Mouse (Mus musculus) intestine, postnatal 0 days (tissue): ENCODE results near the gene BC107364. TPM values are rescaled to one million over a fixed set of nuclear protein-coding genes. Genes with fewer than 3 reads are reported as not detected.

ENCODE experiments used
- ATAC-seq: fragments of 200-750 bp; cut with Nextera tagmentation; 2 replicates; pipeline ENCODE4 v1.8.0; 2017; ENCODE audit warnings: mild to moderate bottlenecking, moderate TSS enrichment, moderate library complexity
- H3K27ac ChIP-seq: fragments of 300-500 bp; sonication (generic); 2 replicates; pipeline ENCODE4 v1.5.1; 2014; ENCODE audit warnings: mild to moderate bottlenecking, low read depth, low read length, moderate library complexity
- H3K27me3 ChIP-seq: fragments of 300-500 bp; sonication (generic); replicated peaks from 2 replicates; pipeline ENCODE4 v1.6.1; 2014; ENCODE audit warnings: low read length, mixed read lengths; ENCODE audit not compliant: control insufficient read depth, insufficient read depth
- H3K36me3 ChIP-seq: fragments of 300-500 bp; sonication (generic); 2 replicates; pipeline ENCODE4 v1.6.1; 2014; ENCODE audit warnings: mild to moderate bottlenecking, moderate library complexity; ENCODE audit not compliant: control insufficient read depth, insufficient read depth
- H3K4me1 ChIP-seq: fragments of 300-500 bp; sonication (generic); replicated peaks from 2 replicates; pipeline ENCODE4 v1.6.1; 2014; ENCODE audit warnings: antibody characterized with exemption, low read length, mixed read lengths; ENCODE audit not compliant: control insufficient read depth, insufficient read depth
- H3K4me2 ChIP-seq: fragments of 300-500 bp; sonication (generic); replicated peaks from 2 replicates; pipeline ENCODE4 v1.6.1; 2014; ENCODE audit warnings: low read depth, mild to moderate bottlenecking, moderate library complexity
- H3K4me3 ChIP-seq: fragments of 300-500 bp; sonication (generic); 2 replicates; pipeline ENCODE4 v1.5.1; 2014; ENCODE audit warnings: low read depth, low read length
- H3K9ac ChIP-seq: fragments of 300-500 bp; sonication (generic); 2 replicates; pipeline ENCODE4 v1.6.1; 2014; ENCODE audit warnings: mild to moderate bottlenecking, low read depth, low read length
- H3K9me3 ChIP-seq: fragments of 300-500 bp; sonication (generic); 2 replicates; pipeline ENCODE4 v1.6.1; 2016; ENCODE audit warnings: mixed run types; ENCODE audit not compliant: control insufficient read depth
- CTCF ChIP-seq: sonication (generic); IDR thresholded peaks from 2 replicates; pipeline ENCODE4 v1.5.1; 2016; ENCODE audit warnings: low read depth, mild to moderate bottlenecking, control low read depth, antibody characterized with exemption, moderate library complexity
- WGBS: fragments of 180-500 bp; shearing (Covaris S2); extraction: QIAGEN DNeasy Blood & Tissue Kit; methylation state at CpG from one replicate; pipeline ENCODE4 v1.1.7; 2014; 5-methylcytosine and 5-hydroxymethylcytosine counted together
- polyA plus RNA-seq: library from polyadenylated mRNA; unstranded; fragments of >200 nt; fragmentation: Nextera tagmentation; extraction: Ambion mirVana; gene quantifications from 2 replicates; pipeline ENCODE4 v1.2.1, GENCODE M21; 2015

The BC107364 gene
- polyA plus RNA-seq, 1 experiment from 2014 or later: 0.56 TPM

DNA sequence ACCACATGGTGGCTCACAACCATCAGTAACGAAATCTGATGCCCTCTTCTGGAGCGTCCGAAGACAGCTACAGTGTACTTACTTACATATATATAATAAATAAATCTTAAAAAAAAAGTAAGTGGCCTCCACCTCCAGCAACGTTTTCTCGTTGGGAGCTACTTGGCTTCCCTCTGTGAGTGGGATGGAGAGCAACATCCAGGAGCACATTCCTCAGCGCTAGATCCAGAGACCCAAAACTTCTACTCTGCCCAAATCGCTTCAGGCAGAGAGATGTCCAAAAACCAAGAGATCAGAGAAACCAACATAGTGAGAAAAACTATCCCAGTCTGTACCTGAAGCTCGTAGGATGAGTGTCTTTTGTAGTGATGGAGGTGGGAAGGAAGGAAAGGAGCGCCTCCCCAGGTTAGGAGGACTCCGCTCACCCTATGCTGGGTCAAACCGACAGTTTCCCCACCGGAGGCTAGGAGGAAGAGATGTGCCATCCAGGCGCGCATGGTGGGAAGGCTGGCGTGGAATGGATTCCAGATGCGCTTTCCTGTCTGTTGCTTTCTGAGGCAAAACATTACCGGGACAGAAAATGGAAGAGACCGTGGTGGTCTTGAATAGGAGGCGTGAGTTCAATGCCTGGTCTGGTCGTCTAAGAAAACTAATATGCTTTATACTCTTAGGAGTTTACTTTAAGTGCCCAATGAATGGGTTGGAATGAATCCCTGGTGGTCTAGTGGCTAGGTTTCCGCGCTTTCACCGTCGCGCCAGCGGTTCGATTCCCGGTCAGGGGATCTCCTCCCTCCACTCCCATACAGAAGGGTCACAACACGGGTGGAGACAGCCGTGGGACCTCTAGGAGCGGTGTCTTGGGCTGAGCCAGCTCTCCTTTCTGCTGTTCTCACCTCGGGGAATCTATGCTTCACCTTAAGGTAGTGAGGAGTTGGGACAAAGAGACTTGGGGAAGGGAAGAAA, 46.3 kb downstream of the BC107364 start:
- H3K9me3 ChIP-seq: no peaks in the 10 kb centered on the region
- no peak overlapping the region for H3K9ac ChIP-seq
- no peak for ATAC-seq
- 56% methylated on average over 32 of the region's 32 CpGs for WGBS
- no peaks in the 10 kb centered on the region for H3K36me3 ChIP-seq
- no peak overlapping the region for H3K4me2 ChIP-seq
- H3K27ac ChIP-seq: no peak overlapping the region
- H3K4me1 ChIP-seq: 0 out of 2 replicates have a peak, but pooled peaks cover 2% of the 10 kb centered on the region
- TF ChIP-seq CTCF: no peak
- H3K27me3 ChIP-seq: peaks cover 71% of the 10 kb centered on the region
- no peak overlapping the region for H3K4me3 ChIP-seq

DNA sequence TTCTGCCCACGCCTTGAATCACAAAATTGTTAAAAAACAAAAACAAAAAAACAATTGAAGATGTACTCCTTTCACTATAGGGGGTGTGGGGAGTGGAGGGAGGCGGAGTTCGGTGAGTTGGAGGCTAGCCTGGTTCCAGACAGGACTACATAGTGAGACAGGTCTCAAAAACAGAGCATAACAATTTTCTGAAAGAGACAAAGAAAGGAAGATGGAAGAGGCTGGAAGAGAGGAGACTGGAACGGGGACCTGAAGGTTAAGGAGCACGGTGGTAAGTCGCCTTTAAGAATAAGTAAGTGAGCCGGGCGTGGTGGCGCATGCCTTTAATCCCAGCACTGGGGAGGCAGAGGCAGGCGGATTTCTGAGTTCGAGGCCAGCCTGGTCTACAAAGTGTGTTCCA, 47.1 kb downstream of the BC107364 start:
- H3K9me3 ChIP-seq: no peaks in the 10 kb centered on the region
- ATAC-seq: no peak
- 0 out of 2 replicates have a peak, but pooled peaks cover 2% of the 10 kb centered on the region for H3K4me1 ChIP-seq
- no peak overlapping the region for H3K4me3 ChIP-seq
- H3K27me3 ChIP-seq: peaks cover 79% of the 10 kb centered on the region
- no peaks in the 10 kb centered on the region for H3K36me3 ChIP-seq
- TF ChIP-seq CTCF: no peak
- H3K4me2 ChIP-seq: no peak overlapping the region
- no peak overlapping the region for H3K27ac ChIP-seq
- no peak overlapping the region for H3K9ac ChIP-seq
- 23% methylated on average over 9 of the region's 11 CpGs for WGBS

DNA sequence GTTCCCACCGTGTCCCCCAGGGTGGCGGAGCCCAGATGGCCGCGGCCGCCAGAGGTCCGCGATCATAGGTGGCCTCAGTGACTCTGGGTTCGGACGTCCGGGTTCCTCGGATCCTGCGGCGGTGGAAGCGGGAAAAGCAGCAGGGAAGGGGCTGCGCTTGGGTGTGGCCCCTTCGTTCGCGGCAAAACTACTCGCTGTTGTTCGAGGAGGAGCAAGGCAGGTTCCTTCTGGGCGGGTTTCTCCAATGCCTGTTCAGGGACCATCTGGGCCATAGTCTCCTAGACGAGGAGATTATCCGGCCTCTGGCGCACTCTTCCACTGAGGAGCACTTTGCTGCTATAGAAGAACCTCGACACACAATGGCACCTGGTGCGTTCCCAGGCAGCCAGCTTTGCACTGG, 47.7 kb downstream of the BC107364 start:
- no peak overlapping the region for H3K9ac ChIP-seq
- no peak overlapping the region for H3K27ac ChIP-seq
- TF ChIP-seq CTCF: no peak
- H3K9me3 ChIP-seq: no peaks in the 10 kb centered on the region
- WGBS: 2% methylated on average over 26 of the region's 26 CpGs
- no peak for ATAC-seq
- peak overlapping the region; percentile 17 for H3K4me3 ChIP-seq
- H3K27me3 ChIP-seq: peaks cover 85% of the 10 kb centered on the region
- 0 out of 2 replicates have a peak overlapping the region, but pooled peaks have one; percentile 17 for H3K4me2 ChIP-seq
- no peaks in the 10 kb centered on the region for H3K4me1 ChIP-seq
- H3K36me3 ChIP-seq: no peaks in the 10 kb centered on the region

DNA sequence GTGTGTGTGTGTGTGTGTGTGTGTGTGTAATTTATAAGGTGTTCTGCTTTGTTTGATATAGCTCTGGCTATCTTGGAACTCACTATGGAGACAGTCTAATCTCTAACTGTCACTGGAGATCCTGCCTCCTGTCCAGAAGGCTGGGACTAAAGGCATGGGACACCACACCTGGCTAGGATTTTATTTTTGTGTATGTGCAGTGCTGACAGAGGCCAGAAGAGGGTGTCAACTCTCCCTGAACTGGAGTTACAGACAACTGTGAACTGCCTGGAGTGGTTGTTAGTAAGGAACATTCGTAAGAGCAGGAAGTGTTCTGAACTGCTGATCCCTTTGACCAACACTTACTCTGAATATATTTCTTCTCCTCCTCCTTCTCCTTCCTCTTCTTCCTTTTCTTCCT, 49.1 kb downstream of the BC107364 start:
- TF ChIP-seq CTCF: peak; percentile 57
- H3K4me1 ChIP-seq: no peaks in the 10 kb centered on the region
- H3K27me3 ChIP-seq: peaks cover 84% of the 10 kb centered on the region
- no peaks in the 10 kb centered on the region for H3K36me3 ChIP-seq
- 10% methylated on average over 1 of the region's 1 CpGs for WGBS
- no peak overlapping the region for H3K27ac ChIP-seq
- H3K4me2 ChIP-seq: no peak overlapping the region
- no peak overlapping the region for H3K9ac ChIP-seq
- no peaks in the 10 kb centered on the region for H3K9me3 ChIP-seq
- H3K4me3 ChIP-seq: no peak overlapping the region
- no peak for ATAC-seq

DNA sequence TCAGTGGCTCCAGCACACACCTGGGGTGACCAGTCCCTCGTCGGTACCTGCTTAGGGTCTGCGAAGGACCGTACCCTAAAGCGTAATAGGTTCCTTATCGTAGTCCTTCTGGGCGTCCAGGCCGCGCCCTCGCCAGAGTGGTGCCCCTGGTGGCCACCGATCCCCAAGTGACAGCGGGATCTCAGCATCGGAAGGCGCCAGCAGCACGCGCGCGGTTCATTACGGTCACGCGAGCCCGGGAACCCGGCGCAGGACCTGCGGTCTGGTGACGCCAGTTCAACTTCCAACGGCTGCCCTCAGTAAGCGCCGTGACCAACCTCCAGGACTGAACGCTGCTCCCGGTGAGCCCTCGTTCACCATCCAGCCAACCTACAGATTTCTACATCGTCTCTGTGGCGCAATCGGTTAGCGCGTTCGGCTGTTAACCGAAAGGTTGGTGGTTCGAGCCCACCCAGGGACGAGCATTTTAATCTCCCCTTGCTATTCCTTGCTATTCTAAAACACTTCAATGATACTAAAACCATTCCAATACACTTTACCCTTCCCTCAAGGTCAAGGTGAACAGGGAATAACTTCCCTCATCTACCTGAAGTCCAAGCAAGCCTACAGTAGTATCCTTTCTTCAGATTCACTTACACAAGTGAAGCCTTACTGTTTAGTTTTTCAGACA, 50.1 kb downstream of the BC107364 start:
- Histone ChIP-seq H3K27ac (no peak overlapping the region), H3K4me2 (peak overlapping the region; percentile 46), H3K4me1 (no peaks in the 10 kb centered on the region), H3K27me3 (peaks cover 88% of the 10 kb centered on the region), H3K4me3 (peak overlapping the region; percentile 17), H3K9ac (no peak overlapping the region), H3K9me3 (no peaks in the 10 kb centered on the region), H3K36me3 (no peaks in the 10 kb centered on the region)
- 1% methylated on average over 41 of the region's 41 CpGs for WGBS
- 0 out of 2 replicates have a peak, but pooled peaks have one; percentile 29 for ATAC-seq
- peak; percentile 53 for TF ChIP-seq CTCF

DNA sequence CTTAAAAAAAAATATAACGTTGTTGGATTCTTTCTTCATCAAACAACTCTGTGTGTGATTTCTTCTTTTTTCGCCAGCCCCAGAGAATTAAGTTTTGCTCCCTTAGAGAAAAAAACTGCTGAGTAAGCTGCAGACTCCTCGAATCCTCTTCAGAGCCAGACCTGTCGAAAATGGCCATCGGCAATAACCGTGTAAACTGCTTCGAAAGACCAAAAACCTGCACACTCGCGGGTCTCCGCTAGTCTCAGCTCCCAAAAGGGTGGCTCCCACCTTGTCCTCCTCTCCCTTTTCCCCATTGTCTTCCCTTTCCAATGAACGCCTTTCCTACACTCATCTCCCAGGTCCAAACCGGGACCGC, 50.7 kb downstream of the BC107364 start:
- Histone ChIP-seq H3K27me3 (peaks cover 89% of the 10 kb centered on the region), H3K36me3 (no peaks in the 10 kb centered on the region), H3K9ac (no peak overlapping the region), H3K4me1 (no peaks in the 10 kb centered on the region), H3K4me2 (peak overlapping the region; percentile 46), H3K27ac (no peak overlapping the region), H3K9me3 (no peaks in the 10 kb centered on the region), H3K4me3 (peak overlapping the region; percentile 17)
- TF ChIP-seq CTCF: no peak
- 2% methylated on average over 13 of the region's 13 CpGs for WGBS
- no peak for ATAC-seq
